Mouse (Mus musculus): ENCODE data around the gene Nasp. TPM values are rescaled to one million over a fixed set of nuclear protein-coding genes. Genes with fewer than 3 reads are reported as not detected.

Gene Nasp
- total RNA-seq, 2 experiments from 2014 or later: 18.6 to 25.5 TPM

Other genes with a start within 250 kb of the Nasp start
- gene Mast2, start 163.8 kb downstream of the Nasp start, total RNA-seq (2021): 100 to 1,000 TPM; 121 to 129 TPM
- gene Ipp, start 120.4 kb downstream of the Nasp start, total RNA-seq (2021): 10 to 100 TPM; 15.8 to 16.2 TPM
- gene Tmem69, start 72.0 kb downstream of the Nasp start, total RNA-seq (2021): 10 to 100 TPM; 21.2 to 26.4 TPM
- gene Gpbp1l1, start 70.3 kb downstream of the Nasp start, total RNA-seq (2021): 10 to 100 TPM; 65.4 to 83.1 TPM
- gene Ccdc17, start 31.3 kb downstream of the Nasp start, total RNA-seq (2021): 1 to 10 TPM; 2.6 to 3.5 TPM
- 100 to 1,000 TPM; 272 to 290 TPM for gene Akr1a1, start 23.7 kb upstream of the Nasp start, total RNA-seq (2021)
- 100 to 1,000 TPM; 476 to 489 TPM for gene Prdx1, start 57.6 kb upstream of the Nasp start, total RNA-seq (2021)
- gene Mmachc, start 80.5 kb upstream of the Nasp start, total RNA-seq (2021): 10 to 100 TPM; 46.8 to 56.1 TPM
- gene Ccdc163, start 80.6 kb upstream of the Nasp start, total RNA-seq (2021): 1 to 10 TPM; 5.7 to 6.2 TPM
- gene Tesk2, start 93.0 kb upstream of the Nasp start, total RNA-seq (2021): 1 to 10 TPM; 1.9 to 2.5 TPM
- 1 to 10 TPM; 8.2 to 8.9 TPM for gene Toe1, start 179.7 kb upstream of the Nasp start, total RNA-seq (2021)
- gene Mutyh, start 179.8 kb upstream of the Nasp start, total RNA-seq (2021): 1 to 10 TPM in 1 of 2 experiments, under 1 TPM in 1; 0.60 to 2.0 TPM
- 1 to 10 TPM; 4.3 to 5.1 TPM for gene Hpdl, start 193.8 kb upstream of the Nasp start, total RNA-seq (2021)
- 1 to 10 TPM; 1.1 to 1.4 TPM for gene Zswim5, start 249.4 kb upstream of the Nasp start, total RNA-seq (2021)